Mouse (Mus musculus) yolk sac, embryonic 10.5 days (tissue): ENCODE results near the gene 4933424G06Rik.
"Not testable (repeated sequence)": the region's sequence is repeated elsewhere in the genome, so short reads cannot be mapped to it uniquely, and the experiment has no call there.

Experiments
- DNase-seq: peaks from one replicate; pipeline ENCODE4 v3.0.0-alpha.2; 2017; ENCODE audit warnings: low spot score

The 4933424G06Rik gene

GRCm38 (mm10) chr1:36709854-36710280 is at the start of gene 4933424G06Rik:
Gene 4933424G06Rik, plus strand, starts transcription at chr1:36710149.
- peak; percentile 99 for DNase-seq

GRCm38 (mm10) chr1:36664457-36664856 is 45.5 kb upstream of the 4933424G06Rik start:
- DNase-seq = no peak

- DNase-seq = no peak
Observed at GRCm38 (mm10) chr1:36665165-36665723, 44.7 kb upstream of the 4933424G06Rik start.

GRCm38 (mm10) chr1:36665934-36666333 is 44.0 kb upstream of the 4933424G06Rik start:
- DNase-seq = no peak

- DNase-seq = not testable (repeated sequence)
Observed at GRCm38 (mm10) chr1:36668007-36668406, 41.9 kb upstream of the 4933424G06Rik start.

GRCm38 (mm10) chr1:36670256-36670655 is 39.7 kb upstream of the 4933424G06Rik start:
- DNase-seq = no peak

- DNase-seq = no peak
Observed at GRCm38 (mm10) chr1:36671260-36671659, 38.7 kb upstream of the 4933424G06Rik start.

- DNase-seq = no peak
Observed at GRCm38 (mm10) chr1:36672648-36673350, 37.1 kb upstream of the 4933424G06Rik start.

GRCm38 (mm10) chr1:36674936-36675335 is 35.0 kb upstream of the 4933424G06Rik start:
- DNase-seq = no peak

GRCm38 (mm10) chr1:36680893-36681292 is 29.1 kb upstream of the 4933424G06Rik start:
- no peak for DNase-seq

- DNase-seq = no peak
Observed at GRCm38 (mm10) chr1:36682620-36683355, 27.2 kb upstream of the 4933424G06Rik start, which contains the start of gene Fam178b. Gene Fam178b, minus strand, starts transcription at chr1:36683183.

- peak; percentile 48 for DNase-seq
Observed at GRCm38 (mm10) chr1:36683810-36684467, 26.0 kb upstream of the 4933424G06Rik start.

- DNase-seq = no peak
Observed at GRCm38 (mm10) chr1:36690671-36691235, 19.2 kb upstream of the 4933424G06Rik start.

GRCm38 (mm10) chr1:36691271-36692155 is 18.4 kb upstream of the 4933424G06Rik start, which contains the start of gene Cox5b:
Gene Cox5b, plus strand, starts transcription at chr1:36691449.
- DNase-seq = peak; percentile 97

GRCm38 (mm10) chr1:36694871-36695270 is 15.1 kb upstream of the 4933424G06Rik start:
- DNase-seq = no peak

GRCm38 (mm10) chr1:36696411-36696810 is 13.5 kb upstream of the 4933424G06Rik start:
- DNase-seq = no peak

GRCm38 (mm10) chr1:36697030-36697429 is 12.9 kb upstream of the 4933424G06Rik start:
- DNase-seq = no peak

- no peak for DNase-seq
Observed at GRCm38 (mm10) chr1:36707166-36707565, 2.8 kb upstream of the 4933424G06Rik start.

GRCm38 (mm10) chr1:36707797-36708196 is 2.2 kb upstream of the 4933424G06Rik start:
- no peak for DNase-seq

GRCm38 (mm10) chr1:36708626-36709025 is 1.3 kb upstream of the 4933424G06Rik start:
- no peak for DNase-seq
